Mouse (Mus musculus): Measurements from ENCODE around the gene Chgb.

Gene Chgb

DNA sequence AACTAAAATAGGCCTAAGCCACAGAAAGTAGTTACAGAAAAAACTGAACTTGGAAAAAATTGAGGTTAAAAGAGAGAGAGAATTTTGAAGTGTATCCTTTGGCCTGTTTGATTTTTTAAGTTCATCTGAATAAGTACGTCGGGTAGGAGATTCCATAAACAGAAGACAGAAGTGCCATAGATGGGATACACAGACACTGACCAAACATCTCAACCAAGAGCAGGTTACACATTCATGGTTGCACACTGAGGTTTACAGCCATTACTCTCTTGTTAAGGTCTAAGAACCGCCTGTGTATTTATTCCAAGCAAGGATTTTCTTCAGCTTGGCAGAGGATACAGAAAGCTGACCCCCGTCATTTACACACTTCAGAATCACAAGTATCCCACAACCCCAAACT lies at the start of gene Chgb:
Gene Chgb, plus strand, starts transcription at position 301 of the 400 bp plus-strand sequence.
- in situ Hi-C loops (cut with MseI, MboI) = no loop called here

- in situ Hi-C loops (cut with MseI, MboI) = no loop called here
Observed at GRCm38 (mm10) chr2:132732940-132733339, 48.1 kb upstream of the Chgb start.

DNA sequence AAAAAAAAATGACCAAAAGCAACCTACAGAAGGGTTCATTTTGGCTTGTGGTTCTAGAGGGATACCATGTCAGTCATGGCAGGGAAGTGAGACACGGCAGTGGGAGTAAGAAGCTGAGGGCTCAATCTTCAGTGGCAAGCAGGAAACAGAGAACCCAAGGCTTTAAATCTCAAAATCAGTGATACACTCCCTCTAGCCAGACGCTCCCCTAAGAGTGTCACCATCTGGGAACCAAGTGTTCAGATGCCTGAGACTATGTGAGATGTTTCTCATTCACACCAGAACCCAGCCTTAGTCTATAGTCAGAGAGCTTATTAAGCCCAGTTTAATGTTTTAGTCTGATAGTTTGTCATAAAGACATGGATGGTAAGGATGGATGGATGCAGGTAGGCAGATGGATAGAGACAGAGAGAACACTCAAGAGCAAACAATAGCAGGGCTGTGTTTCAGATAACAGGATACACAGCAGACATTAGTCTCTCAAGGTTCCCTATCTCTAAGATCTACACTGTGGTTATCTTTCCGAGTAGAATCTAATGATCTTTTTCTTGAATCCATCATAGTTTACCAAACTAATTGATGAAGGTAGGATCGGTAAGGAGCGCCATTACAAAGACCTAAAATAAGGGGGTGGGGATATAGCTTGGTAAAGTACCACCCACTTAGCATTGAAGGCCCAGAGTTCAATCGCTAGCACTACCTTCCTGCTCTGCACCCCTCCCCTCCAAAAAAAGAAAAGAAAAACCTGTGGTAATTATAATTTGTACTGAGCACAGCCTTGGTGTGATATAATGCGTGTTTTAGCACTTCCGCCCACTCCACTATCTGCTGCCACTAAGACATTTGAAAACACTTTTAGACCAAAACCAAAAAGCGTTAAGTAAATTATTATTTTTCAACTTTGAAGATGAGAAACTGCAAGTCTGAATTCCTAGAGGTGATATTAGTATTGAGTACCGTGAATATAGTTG lies 47.2 kb upstream of the Chgb start:
- in situ Hi-C loops (cut with MseI, MboI) = no loop called here

DNA sequence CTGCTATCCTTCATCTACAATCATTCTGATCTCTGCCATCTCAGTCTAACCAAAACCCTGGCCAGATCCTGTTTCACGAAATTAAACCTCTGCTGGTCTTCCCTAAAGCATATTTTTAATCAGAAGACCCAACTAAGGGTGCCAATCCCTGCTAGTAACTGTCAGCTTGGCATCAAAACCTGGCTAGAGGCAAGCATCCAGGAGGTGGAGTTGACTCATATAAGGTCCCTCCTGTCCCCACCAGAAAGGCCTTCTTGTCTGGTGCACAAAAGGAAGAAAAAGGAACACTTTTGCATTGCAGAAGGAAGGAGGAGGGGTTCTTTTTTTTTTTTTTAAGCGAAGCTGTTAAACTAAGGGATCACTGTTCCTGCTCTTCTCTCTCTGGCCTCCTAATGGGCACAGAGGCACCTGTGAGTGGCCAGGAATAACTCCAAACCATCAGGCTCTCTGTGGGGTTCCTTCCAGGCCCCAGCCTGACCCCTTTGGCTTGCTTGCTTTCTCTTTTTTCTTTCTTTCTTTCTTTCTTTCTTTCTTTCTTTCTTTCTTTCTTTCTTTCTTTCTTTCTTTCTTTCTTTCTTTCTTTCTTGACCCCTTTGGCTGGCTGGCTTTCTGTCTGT lies 42.2 kb upstream of the Chgb start:
- in situ Hi-C loops (cut with MseI, MboI) = no loop called here

DNA sequence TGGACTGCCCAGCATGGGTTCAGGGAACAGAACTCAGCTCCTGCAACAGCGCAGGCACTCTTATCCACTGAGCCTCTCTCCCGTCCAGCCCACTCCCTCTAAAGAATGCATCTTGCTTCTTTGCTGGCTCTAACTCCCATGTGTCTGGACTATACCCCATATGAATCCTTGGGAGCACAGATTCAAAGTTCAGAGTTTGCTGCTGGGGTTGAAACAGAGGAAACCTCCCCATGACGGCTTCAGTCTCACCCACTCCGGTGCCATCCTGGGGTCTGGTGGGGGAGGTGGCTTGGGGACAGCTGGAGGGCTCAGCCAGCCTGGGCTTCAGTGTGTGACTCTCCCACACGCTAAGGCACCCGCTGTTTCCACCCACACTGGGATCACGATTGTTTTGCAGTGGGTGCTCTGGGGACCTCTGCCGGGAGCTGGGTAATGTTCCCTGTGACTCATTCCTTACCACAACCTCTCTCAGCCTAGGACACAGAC lies 39.2 kb upstream of the Chgb start:
- in situ Hi-C loops (cut with MseI, MboI) = no loop called here

DNA sequence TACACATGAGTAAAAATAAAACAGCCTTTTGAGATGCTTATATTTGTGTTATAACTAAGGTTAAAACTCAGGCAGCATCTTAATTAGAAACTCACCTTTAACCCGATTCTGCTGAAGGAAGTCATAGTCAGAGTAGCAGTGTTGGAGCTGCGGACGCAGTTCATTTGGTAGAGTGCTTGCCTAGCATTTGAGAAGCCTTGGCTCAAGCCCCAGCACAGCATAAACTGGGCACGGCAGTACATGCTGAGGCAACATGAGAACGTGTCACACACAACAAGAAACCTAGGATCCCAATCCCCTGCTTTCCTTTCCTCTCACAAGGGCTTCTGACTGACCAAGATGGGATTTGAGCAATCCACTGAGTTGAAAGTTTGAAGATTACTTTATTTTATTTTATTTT lies 36.2 kb upstream of the Chgb start:
- in situ Hi-C loops (cut with MseI, MboI) = no loop called here

- in situ Hi-C loops (cut with MseI, MboI) = no loop called here
Observed at GRCm38 (mm10) chr2:132746108-132746507, 35.0 kb upstream of the Chgb start.

GRCm38 (mm10) chr2:132750726-132751125 lies 30.4 kb upstream of the Chgb start:
- in situ Hi-C loops (cut with MseI, MboI) = no loop called here

GRCm38 (mm10) chr2:132751141-132752066 lies 29.7 kb upstream of the Chgb start:
- in situ Hi-C loops (cut with MseI, MboI) = no loop called here

DNA sequence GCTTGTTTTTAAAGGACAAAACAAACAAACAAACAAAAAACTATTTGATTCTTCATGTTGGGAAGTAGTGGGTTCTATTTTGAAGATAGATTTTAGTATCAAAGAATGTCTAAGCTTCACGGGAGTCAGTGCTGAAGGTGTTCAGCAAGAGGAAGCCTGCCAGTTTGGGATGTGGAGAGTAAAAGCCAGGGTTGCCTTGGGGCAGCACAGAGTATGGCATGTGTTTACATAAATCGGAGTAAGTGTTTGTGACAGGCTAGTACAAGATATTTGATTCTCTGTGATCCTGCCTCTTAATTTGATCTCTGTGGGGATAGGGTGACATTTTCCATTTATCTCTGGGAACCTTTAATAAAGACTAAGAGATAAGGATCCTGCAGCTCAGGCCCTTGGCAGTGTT lies 28.7 kb upstream of the Chgb start:
- in situ Hi-C loops (cut with MseI, MboI) = no loop called here

DNA sequence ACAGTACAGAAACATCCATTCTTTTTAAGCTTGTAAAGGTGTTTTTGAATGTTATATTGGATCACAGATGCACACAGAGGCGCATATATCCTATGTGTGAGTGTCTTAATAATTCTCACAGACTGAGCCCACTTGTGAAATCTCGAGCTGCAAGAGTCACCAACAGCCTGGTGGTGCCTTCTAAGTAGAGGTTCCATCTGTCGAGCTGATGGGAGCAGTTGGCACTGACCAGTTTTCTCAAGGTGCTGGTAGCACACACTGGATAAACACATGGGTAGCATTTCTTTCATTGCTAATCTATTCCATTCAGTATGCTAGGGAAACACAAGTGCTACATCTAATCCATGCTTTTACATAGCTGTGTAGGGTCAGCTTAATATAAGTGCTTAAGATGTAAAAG lies 27.9 kb upstream of the Chgb start:
- in situ Hi-C loops (cut with MseI, MboI) = no loop called here

GRCm38 (mm10) chr2:132757911-132758310 lies 23.2 kb upstream of the Chgb start:
- in situ Hi-C loops (cut with MseI, MboI) = no loop called here

DNA sequence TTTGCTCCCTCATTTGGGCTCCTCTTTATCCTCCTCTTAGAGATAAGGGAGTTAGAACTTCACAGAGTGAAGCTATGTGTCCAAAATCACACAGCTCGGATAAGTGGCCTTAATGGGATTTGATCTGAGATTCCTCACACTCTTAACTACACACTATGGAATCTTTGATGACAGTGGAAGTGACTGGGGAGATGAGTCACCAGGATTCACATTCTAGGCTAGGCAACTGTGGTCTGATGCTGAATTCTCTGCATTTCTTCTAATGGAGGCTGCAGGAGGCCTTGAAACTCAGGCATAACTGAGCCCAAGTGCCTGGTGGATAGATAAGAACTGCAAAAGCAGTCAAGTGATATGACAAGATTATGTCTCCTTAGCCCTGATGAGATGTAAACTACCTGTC lies 10.3 kb upstream of the Chgb start:
- in situ Hi-C loops (cut with MseI, MboI) = no loop called here

GRCm38 (mm10) chr2:132781439-132782068 lies 476 bp downstream of the Chgb start:
- in situ Hi-C loops (cut with MseI, MboI) = no loop called here

- in situ Hi-C loops (cut with MseI, MboI) = no loop called here
Observed at GRCm38 (mm10) chr2:132784039-132784438, 3.0 kb downstream of the Chgb start.

GRCm38 (mm10) chr2:132793441-132794203 lies 12.5 kb downstream of the Chgb start:
- in situ Hi-C loops (cut with MseI, MboI) = no loop called here

- in situ Hi-C loops (cut with MseI, MboI) = no loop called here
Observed at GRCm38 (mm10) chr2:132794204-132794586, 13.1 kb downstream of the Chgb start.

DNA sequence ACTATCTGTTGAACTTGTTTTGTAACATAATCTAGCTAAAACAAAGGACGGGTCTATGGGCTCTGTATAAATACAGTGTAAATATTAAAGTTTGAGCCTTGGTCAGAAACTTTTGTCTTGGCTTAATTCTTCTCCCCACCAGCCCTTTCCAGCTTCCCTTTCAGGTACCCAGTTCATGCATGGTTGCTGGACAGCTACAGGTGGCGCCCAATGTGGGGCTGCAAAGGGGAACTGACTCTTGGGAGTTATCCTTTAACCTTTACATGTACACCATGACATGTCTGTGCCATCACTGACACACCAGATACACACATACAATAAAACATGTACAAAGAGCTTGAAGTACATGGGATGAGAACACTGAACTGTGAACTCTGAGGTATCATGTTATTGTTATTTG lies 21.9 kb downstream of the Chgb start:
- in situ Hi-C loops (cut with MseI, MboI) = no loop called here

DNA sequence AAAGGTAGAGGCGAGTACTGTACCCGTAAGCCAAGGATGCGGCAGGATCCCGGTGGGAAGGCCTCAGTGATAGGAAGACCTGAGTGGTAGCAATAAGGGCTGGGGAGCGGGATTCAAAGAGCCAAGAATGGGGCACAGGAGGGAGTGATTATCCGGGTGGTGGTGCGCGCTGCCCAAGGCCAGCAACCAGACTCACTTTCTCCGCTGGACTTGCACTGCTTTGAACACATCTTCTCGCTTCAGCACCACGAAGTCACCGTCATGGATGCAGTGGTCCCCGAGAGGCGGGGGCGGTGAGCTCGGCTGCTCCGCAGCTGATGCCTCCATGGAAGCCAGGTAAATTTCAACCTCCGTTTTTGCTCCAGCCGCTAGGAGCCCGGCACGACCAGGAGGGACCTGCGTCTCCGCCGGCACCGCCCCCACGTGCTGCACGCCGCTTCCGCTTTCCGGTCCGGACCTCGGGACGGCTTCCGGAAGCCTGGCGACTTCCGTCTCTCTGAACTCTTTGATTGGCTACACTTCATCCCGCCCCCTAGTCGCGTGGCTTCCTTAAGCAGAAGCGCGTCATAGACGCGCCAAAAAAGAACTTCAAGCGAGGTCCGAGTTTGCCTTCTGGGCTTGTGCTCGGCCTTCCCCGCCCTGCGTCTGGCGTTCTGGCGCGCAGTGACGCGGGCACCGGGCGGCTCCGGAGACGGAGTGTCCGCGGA lies 34.7 kb downstream of the Chgb start, which contains the start of the genes Trmt6 and Mcm8:
Gene Trmt6, minus strand, starts transcription at position 448 of the 707 bp plus-strand sequence.
Gene Mcm8, plus strand, starts transcription at position 534 of the 707 bp plus-strand sequence.
- in situ Hi-C loops (cut with MseI, MboI) = no loop called here

- in situ Hi-C loops (cut with MseI, MboI) = loop anchor here in 1 of 2 experiments (10.0 kb wide), 1 partner anchor 64 kb away; no protein-coding TSS in a partner anchor
Observed at GRCm38 (mm10) chr2:132841071-132841470, 60.0 kb downstream of the Chgb start.

Measured in mouse trophoblast stem cell (cell line).